Mouse (Mus musculus) erythroblast, embryonic 14.5 days (primary cell): ENCODE measurements at regions not wholly inside any gene's neighbourhood (a gene's known extent, or its start where the extent isn't known, plus 50 kb on each side); places are given as distances from the start of the nearest gene placed in this dataset.

Experiments
- GATA1 ChIP-seq: IDR thresholded peaks from 2 replicates; pipeline ENCODE4 v1.6.1; 2012; ENCODE audit warnings: low read length, inconsistent platforms, mixed read lengths
- TAL1 ChIP-seq: IDR thresholded peaks from 3 replicates; pipeline ENCODE4 v1.6.1; 2012; ENCODE audit warnings: low read length, inconsistent platforms, mixed read lengths

DNA sequence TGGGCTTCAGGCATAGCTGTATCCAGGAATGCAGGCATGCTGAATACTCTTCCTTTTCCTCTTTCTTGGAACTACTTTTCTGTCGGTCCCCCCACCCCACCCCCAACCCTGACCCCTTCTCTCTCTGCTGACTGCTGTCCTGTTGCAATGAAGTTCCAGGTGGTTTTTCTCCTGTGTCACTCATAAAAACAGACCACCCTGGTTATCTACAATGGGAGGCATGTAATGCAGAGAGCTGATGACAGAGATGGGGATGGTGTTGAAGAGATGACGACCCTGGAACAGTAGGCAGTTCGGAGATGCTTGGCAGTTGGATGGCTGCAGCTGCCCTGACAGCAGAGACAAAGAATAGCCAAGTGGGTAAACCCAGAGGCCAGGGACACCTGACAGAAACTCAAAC lies 195.5 kb downstream of the Rybp start:
- no peak for TF ChIP-seq GATA1
- no peak for TF ChIP-seq TAL1
